Mouse (Mus musculus): Measurements from ENCODE around the gene Ereg. TPM values are rescaled to one million over a fixed set of nuclear protein-coding genes. Genes with fewer than 3 reads are reported as not detected.

Gene Ereg
- polyA plus RNA-seq (2021; fragmentation: Nextera tagmentation) = not detected in 2 replicates
- long read RNA-seq, experiment 1 = 0 reads
- long read RNA-seq, experiment 2 = 0 reads

DNA sequence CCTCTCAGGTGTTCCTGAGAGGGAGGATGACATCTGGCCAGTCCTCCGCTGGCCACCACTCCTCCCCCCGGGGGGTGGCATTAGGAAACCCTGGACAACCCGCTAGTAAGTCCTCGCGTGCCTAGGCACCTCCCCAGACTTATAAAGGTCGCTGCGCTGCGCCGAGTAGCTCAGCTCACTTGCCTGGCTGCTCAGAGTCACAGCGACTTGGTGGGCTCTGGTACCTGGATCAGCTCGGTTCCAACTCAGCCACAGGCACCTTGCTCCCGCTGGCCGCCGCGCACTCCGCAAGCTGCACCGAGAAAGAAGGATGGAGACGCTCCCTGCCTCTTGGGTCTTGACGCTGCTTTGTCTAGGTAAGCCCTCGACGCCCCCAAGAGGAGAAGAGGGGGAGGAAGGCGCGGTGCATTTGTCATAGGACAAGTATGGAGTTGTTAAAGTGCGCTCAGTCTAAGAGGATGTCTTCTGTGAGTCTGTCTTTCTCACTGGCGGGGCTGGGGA, at the start of gene Ereg:
Gene Ereg, plus strand, starts transcription at position 173 of the 501 bp plus-strand sequence.

GRCm38 (mm10) chr5:91027164-91027563, 47.3 kb upstream of the Ereg start, which contains the start of gene Epgn:
Epgn (plus strand) TSS chr5:91027464.

DNA sequence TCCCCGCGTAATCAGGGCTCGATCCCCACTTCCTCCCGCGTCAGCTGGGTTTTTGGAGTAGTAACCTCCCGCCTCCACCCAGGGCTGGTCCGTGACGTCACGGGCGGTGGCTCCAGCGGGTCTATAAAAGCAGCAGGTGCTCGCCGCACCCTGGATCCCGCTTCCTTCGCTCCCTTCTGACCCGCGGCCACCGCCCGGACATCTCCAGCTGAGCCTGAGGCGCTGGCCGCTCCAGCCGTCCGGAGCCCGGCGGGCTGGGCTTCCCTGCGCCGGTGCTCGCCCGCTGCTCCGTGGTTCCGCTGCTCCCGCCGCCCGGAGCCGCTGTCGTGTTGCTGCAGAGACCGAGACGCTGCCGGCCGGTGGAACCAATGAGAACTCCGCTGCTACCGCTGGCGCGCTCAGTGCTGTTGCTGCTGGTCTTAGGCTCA, 65.0 kb downstream of the Ereg start, which contains the start of gene Areg:
Gene Areg, plus strand, starts transcription at position 154 of the 428 bp plus-strand sequence.

Other genes starting within 250 kb of the Ereg start
- gene Cxcl1, start 183.4 kb upstream of the Ereg start, polyA plus RNA-seq (2021; fragmentation: Nextera tagmentation) = 0.25 and 0.41 TPM in 2 replicates
- gene Cxcl2, start 170.8 kb upstream of the Ereg start, polyA plus RNA-seq (2021; fragmentation: Nextera tagmentation) = not detected in 2 replicates
- gene Mthfd2l, start 143.5 kb upstream of the Ereg start, polyA plus RNA-seq (2021; fragmentation: Nextera tagmentation) = 12.1 and 12.8 TPM in 2 replicates
- not detected in 2 replicates for gene Epgn, start 47.2 kb upstream of the Ereg start, polyA plus RNA-seq (2021; fragmentation: Nextera tagmentation)
- gene Areg, start 65.0 kb downstream of the Ereg start, polyA plus RNA-seq (2021; fragmentation: Nextera tagmentation) = 0.15 TPM in 2 replicates